Mouse (Mus musculus) megakaryocyte, embryonic 14.5 days (primary cell): ENCODE measurements around the gene Slc38a1. TPM values are rescaled to one million over a fixed set of nuclear protein-coding genes. Genes with fewer than 3 reads are reported as not detected.

ENCODE experiments used
- H3K27me3 ChIP-seq: replicated peaks from 2 replicates; pipeline ENCODE3; 2012; ENCODE audit warnings: inconsistent platforms
- H3K36me3 ChIP-seq: replicated peaks from 2 replicates; pipeline ENCODE3; 2012; ENCODE audit warnings: low read length, inconsistent platforms, mixed read lengths
- H3K4me1 ChIP-seq: 2 replicates; pipeline ENCODE4 v1.6.1; 2012; ENCODE audit warnings: inconsistent platforms
- H3K4me3 ChIP-seq: replicated peaks from 2 replicates; pipeline ENCODE3; 2012; ENCODE audit warnings: moderate library complexity, mild to moderate bottlenecking, inconsistent platforms
- H3K9me3 ChIP-seq: 2 replicates; pipeline ENCODE4 v1.6.1; 2012; ENCODE audit warnings: inconsistent platforms
- FLI1 ChIP-seq: IDR thresholded peaks from 2 replicates; pipeline ENCODE4 v1.6.1; 2012; ENCODE audit warnings: low read length, inconsistent platforms, mixed read lengths
- GATA1 ChIP-seq: IDR thresholded peaks from 3 replicates; pipeline ENCODE4 v1.6.1; 2012; ENCODE audit warnings: mixed read lengths, low read length, inconsistent platforms, borderline replicate concordance
- polyA plus RNA-seq: library from polyadenylated mRNA; stranded (reverse); fragments of >175 nt; gene quantifications from 2 replicates; pipeline ENCODE4 v1.2.3, GENCODE M21; 2012; ENCODE audit warnings: low replicate concordance; ENCODE audit not compliant: insufficient read depth

Slc38a1 gene
- polyA plus RNA-seq, 1 experiment = 22.9 TPM

DNA sequence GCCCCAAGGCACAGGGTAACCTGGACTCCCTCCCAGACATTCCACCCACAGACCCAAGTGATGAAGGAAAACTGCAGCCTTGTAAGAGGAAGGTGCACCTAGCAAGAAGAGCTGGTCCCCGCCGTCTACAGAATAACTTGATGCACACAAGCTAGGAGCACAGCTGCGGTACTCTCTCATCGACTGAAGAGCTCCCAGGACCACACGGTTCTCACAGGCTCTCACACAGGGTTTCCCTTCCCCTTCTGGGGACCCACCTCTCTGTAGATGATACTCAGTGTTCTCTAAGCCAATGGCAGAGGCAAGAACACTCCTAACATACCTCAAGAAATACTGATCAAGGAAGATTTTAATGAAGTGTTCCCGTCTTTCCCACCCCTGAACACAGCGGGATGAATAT, 48.4 kb downstream of the Slc38a1 start:
- TF ChIP-seq GATA1 (no peak), FLI1 (no peak)
- H3K4me3 ChIP-seq = no peak overlapping the region
- no peaks in the 10 kb centered on the region for H3K9me3 ChIP-seq
- no peaks in the 10 kb centered on the region for H3K27me3 ChIP-seq
- peaks cover 42% of the 10 kb centered on the region for H3K4me1 ChIP-seq
- H3K36me3 ChIP-seq = peaks cover 86% of the 10 kb centered on the region

DNA sequence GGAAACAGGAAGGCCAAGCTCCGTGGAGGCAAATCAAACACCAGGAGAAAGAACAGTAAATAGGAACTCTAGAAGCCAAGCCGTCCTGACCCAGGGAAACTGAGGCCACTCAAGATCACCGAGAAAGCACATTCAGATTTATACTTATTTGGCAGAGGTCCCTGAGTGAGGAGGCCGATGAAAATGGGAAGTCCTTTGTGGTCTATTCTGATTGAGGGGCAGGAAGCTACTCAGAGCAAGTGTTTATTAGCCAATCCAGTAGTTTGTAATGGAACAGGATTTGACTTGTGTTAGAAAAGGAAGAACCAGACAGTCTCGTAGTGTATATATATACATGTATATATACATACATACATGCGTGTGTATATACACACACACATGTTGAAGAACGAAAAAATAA, 48.8 kb downstream of the Slc38a1 start:
- Histone ChIP-seq H3K27me3 (no peaks in the 10 kb centered on the region), H3K9me3 (no peaks in the 10 kb centered on the region), H3K36me3 (peaks cover 86% of the 10 kb centered on the region), H3K4me3 (no peak overlapping the region), H3K4me1 (peaks cover 38% of the 10 kb centered on the region)
- TF ChIP-seq GATA1 (no peak), FLI1 (no peak)

DNA sequence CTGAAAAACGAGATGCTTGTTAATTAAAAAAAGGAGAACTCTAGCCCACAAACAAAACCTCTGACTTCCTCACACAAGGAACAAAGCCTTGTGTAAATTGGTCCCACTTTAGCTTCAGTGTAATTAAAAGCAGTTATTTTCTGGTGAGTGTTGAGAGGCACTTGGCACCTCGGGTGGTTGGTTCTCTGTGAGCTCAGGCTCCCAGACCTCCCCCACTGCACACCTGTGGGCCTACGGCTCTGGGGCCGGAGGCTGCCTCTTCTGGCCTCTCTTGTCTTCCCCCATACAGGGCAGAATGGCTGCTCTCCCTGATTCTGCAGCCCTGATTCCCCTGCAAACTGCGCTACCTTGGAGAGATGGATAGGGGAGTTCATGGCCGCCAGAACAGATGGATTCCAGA, 49.3 kb downstream of the Slc38a1 start:
- no peak overlapping the region for H3K4me3 ChIP-seq
- H3K36me3 ChIP-seq = peaks cover 90% of the 10 kb centered on the region
- H3K27me3 ChIP-seq = no peaks in the 10 kb centered on the region
- peaks cover 33% of the 10 kb centered on the region for H3K4me1 ChIP-seq
- TF ChIP-seq FLI1 = no peak
- TF ChIP-seq GATA1 = no peak
- no peaks in the 10 kb centered on the region for H3K9me3 ChIP-seq

DNA sequence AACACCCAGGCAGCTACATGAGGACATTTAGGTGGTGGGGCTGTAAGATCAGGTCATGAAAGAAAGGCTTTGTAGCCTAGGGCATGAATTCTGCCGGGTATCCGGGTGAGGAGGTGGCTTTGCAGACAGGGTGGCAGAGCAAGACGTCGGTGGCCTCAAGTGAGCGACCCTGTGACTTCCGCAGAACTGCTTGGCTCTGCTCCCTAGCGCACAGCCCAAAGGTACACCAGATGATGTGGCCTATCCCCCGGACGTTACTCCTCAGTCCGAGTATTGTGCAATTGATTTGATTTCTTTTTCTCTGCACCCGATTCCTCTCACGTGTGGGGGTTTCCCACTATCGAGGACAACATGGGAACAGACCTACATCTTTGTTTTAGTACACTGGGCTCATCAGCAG, 49.7 kb downstream of the Slc38a1 start:
- H3K4me1 ChIP-seq = peaks cover 29% of the 10 kb centered on the region
- no peaks in the 10 kb centered on the region for H3K9me3 ChIP-seq
- peaks cover 92% of the 10 kb centered on the region for H3K36me3 ChIP-seq
- H3K27me3 ChIP-seq = no peaks in the 10 kb centered on the region
- no peak overlapping the region for H3K4me3 ChIP-seq
- TF ChIP-seq FLI1 (no peak), GATA1 (no peak)

DNA sequence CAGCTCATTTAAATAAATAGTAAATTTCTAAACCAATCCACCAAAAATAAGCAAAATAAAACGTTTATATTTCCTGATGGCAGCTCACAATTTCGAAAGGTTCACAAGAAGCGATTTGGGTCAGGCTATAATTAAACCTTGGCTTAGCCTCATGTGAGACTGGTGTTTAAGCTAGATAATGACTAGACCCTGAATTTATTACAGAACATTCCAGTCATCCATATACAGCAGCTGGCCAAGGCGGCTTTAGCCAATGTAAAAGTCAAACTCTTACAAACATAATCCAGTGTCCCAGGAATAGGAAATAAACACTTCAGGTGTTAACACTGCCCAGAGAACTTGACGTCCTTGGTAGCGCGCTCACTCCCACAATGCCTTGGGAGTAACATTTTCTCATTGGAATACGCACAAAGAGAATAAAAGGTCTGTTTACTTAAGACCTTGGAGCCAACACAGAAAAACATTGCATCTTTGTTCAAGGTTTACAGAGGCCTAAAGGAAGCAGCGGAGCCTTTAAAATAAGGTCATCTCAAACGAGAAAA, 50.8 kb downstream of the Slc38a1 start:
- H3K27me3 ChIP-seq = no peaks in the 10 kb centered on the region
- H3K4me3 ChIP-seq = no peak overlapping the region
- peaks cover 92% of the 10 kb centered on the region for H3K36me3 ChIP-seq
- TF ChIP-seq FLI1 (no peak), GATA1 (no peak)
- H3K9me3 ChIP-seq = no peaks in the 10 kb centered on the region
- peaks cover 25% of the 10 kb centered on the region for H3K4me1 ChIP-seq

DNA sequence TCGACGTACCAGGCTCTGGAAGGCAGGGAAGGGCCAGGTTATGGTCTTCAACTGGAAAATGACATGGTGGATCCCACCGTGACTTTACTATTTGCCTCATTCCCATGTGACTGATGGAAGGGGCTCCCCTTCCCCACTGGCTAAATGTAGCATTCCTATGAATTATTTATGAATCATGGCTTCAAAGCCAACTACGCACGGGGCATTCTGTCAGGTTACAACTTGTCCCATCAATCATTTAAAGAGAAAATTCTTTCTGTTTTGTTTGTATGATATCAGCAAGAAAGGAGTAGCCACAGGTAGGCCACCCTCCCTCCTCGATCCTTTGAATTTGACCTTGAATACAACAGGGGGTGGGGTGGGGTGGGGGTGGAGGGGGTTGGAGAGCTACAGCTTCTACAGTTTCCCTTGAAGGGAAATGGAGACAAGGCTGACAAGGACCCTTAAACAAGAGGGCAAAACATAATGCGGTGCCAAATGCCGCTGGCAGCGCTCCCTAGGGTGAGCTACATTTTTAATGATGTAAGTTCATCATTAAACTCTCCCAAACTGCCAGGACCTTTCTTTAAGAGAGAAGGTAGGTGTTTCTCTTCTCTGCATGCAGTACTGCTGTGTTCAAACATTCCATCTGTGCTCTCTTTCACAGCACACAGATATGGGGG, 53.6 kb downstream of the Slc38a1 start:
- TF ChIP-seq GATA1 (no peak), FLI1 (no peak)
- Histone ChIP-seq H3K9me3 (no peaks in the 10 kb centered on the region), H3K36me3 (peaks cover 97% of the 10 kb centered on the region)

DNA sequence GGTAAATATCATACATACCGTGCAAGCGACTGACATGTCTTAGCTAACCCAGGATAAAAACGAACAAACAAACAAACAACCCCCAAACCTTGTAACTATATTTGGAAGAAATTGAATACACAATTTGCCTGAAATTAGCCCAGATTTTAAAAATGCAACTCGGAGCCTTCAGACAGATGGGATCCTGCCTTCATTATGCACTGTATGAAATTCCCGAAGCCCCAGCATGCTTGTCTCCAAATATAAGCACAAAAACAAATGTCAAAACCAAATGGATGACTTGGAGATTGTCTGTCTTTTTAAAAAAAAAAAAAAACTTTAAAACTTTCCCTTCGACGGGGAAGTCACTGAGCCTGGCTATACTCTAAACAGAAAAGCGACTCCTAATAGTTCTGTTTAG, 54.7 kb downstream of the Slc38a1 start:
- Histone ChIP-seq H3K4me3 (no peak overlapping the region), H3K36me3 (peaks cover 97% of the 10 kb centered on the region), H3K4me1 (peaks cover 20% of the 10 kb centered on the region; the same call in 1 of the 2 replicates), H3K9me3 (no peaks in the 10 kb centered on the region), H3K27me3 (no peaks in the 10 kb centered on the region)
- TF ChIP-seq FLI1 (no peak), GATA1 (no peak)

More for the DNA sequence above, 53.6 kb downstream of the Slc38a1 start:
- no peaks in the 10 kb centered on the region for H3K27me3 ChIP-seq
- peaks cover 14% of the 10 kb centered on the region for H3K4me1 ChIP-seq
- H3K4me3 ChIP-seq = no peak overlapping the region

DNA sequence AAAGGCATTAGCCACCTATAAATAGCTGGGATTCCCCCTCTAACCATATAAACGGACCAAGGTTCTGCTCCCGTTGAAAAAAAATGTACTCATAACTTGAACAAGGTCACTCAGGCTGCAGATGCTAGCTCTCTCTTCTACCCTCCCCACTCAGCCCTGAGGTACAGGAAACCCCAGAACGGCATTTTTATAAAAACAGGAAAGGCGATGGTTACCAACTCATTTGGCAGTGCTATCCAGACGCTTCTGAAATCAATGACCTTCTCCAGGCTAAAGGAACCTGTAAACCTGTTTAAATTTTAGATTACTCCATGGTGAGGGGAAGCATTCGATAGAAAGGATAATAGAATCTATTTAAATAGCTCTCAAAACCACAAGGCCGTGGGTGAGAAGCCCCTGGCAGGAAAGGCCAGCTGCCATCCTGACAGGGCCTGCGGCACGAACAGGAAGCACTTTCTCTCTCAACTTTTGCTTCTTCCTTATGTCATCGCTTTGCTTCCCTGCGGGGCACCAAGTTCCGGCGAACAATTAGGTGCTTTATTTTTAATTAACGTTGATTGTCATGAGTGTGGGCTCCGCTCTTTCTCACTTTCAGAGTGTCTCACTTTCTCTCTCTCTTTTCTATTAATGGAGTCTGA, 59.2 kb downstream of the Slc38a1 start:
- no peak for TF ChIP-seq FLI1
- TF ChIP-seq GATA1 = no peak
- Histone ChIP-seq H3K9me3 (no peaks in the 10 kb centered on the region), H3K27me3 (no peaks in the 10 kb centered on the region), H3K36me3 (peaks cover 75% of the 10 kb centered on the region), H3K4me1 (peaks cover 15% of the 10 kb centered on the region; the same call in 1 of the 2 replicates), H3K4me3 (no peak overlapping the region)

DNA sequence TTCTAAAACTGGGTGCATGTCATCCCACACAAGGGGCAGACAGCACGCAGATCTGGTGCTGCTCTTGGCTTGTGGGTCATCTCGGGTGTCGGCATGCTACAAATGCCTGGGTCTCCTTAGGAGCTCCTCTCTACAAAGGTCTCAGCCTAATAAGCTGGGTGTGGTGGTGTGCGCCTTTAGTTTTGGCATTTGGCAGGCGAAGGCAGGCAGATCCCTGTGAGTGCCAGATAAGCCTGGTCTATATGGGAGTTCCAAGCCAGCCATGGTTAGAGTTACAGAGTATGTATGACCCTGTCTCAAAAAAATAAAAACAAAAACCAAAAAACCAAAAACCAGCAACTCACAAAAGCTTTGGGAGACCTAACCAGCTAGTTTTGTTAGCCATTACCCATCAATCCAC, 65.7 kb downstream of the Slc38a1 start:
- no peaks in the 10 kb centered on the region for H3K27me3 ChIP-seq
- H3K4me3 ChIP-seq = no peak overlapping the region
- no peaks in the 10 kb centered on the region for H3K9me3 ChIP-seq
- peaks cover 81% of the 10 kb centered on the region for H3K36me3 ChIP-seq
- TF ChIP-seq FLI1 (no peak), GATA1 (no peak)
- H3K4me1 ChIP-seq = 0 out of 2 replicates have a peak, but pooled peaks cover 3% of the 10 kb centered on the region

DNA sequence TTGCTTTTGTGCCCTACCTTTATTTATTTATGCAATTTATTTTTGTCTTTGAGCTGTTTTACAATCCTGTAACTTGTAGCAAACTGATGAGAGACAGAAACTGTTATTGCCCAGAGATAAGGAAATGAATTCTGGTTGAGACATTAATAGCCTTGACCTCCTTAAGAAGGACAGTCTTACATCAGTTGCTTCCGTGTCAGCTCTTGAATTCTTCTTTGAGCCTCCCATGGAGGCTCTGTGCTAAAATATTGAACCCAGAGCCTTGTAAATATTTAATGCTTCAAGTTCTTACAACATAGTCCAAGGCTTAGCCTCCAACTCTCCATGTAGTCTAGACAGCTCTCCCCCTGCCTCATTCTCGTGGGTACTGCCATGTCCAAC, 73.7 kb downstream of the Slc38a1 start:
- peaks cover 13% of the 10 kb centered on the region for H3K9me3 ChIP-seq
- no peak overlapping the region for H3K4me3 ChIP-seq
- H3K27me3 ChIP-seq = no peaks in the 10 kb centered on the region

More for the DNA sequence above, 73.7 kb downstream of the Slc38a1 start:
- no peak for TF ChIP-seq FLI1
- no peak for TF ChIP-seq GATA1
- Histone ChIP-seq H3K4me1 (peaks cover 34% of the 10 kb centered on the region), H3K36me3 (peaks cover 17% of the 10 kb centered on the region)
